Mouse (Mus musculus) C3H10T1/2 (cell line): ENCODE results near the gene Gm10439. TPM values are rescaled to one million over a fixed set of nuclear protein-coding genes. Genes with fewer than 3 reads are reported as not detected.

ENCODE experiments used
- polyA plus RNA-seq, 2 experiments: library from polyadenylated mRNA; unstranded; fragments of >200 nt; fragmentation: generic; extraction: Trizol; gene quantifications; one replicate each; pipeline ENCODE4 v1.2.1; 2012; ENCODE audit warnings: missing spikeins in 2 of 2

Gene Gm10439
- polyA plus RNA-seq: not detected

DNA sequence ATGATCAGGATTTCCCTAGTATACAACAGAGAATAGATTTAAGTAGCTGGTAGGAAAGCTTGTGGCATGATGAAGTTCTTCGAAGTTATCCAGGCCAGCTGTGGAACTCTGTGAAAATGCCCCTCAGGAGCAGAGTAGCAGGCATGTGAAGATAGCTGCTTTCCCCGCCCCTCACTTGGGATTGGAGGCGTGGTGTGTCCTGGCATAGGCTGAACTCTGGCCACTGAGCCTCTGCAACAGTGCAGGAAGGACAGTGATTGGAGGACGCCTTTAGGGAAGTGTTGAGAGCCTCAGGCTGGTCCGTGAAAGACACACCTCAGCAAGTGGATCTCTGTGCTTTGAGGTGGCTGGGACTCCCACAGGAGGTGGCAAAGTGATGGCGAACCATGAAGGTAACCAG lies at the start of gene Gm10439:
Gene Gm10439 (plus strand): TSS at position 301 of the 400 bp plus-strand sequence.

Other genes starting within 250 kb of the Gm10439 start
- gene Gm15085, start 147.0 kb upstream of the Gm10439 start, polyA plus RNA-seq: not detected
- gene Gm15097, start 189.9 kb downstream of the Gm10439 start, polyA plus RNA-seq: under 1 TPM; 0.07 to 0.87 TPM